29 mouse cellular contexts compared by ENCODE assay signal in genomic region chr4:128315328-128315727, GRCm38 (mm10). TPM values are rescaled to one million over a fixed set of nuclear protein-coding genes. Genes with fewer than 3 reads are reported as not detected.
"Had no signal": no experiment of that assay in that cellular context is flagged by ENCODE, and none has a peak within 500 bp of the region (broad histone marks: within the 10 kb centered on the region; RNA-seq: fewer than 3 reads in every experiment).

No protein-coding gene starts in this region.

- DNase-seq: kidney, adult 18-20 months; kidney, adult 9 months; kidney, postnatal 25 days; layer of hippocampus, adult 9-11 months; liver, postnatal 0 days; right cerebral cortex, adult 18-20 months; right cerebral cortex, postnatal 14 days; right cerebral cortex, postnatal 4 days; thymus, postnatal 36 days had no signal

- H3K4me2 ChIP-seq: limb, embryonic 12.5 days; limb, embryonic 15.5 days; liver, embryonic 11.5 days; midbrain, embryonic 12.5 days; midbrain, embryonic 15.5 days; neural tube, embryonic 12.5 days; neural tube, embryonic 15.5 days had no signal

- H3K27me3 ChIP-seq: limb, embryonic 12.5 days; limb, embryonic 15.5 days; midbrain, embryonic 12.5 days; midbrain, embryonic 15.5 days; neural tube, embryonic 12.5 days; neural tube, embryonic 15.5 days had no signal

- ATAC-seq: intestine, embryonic 16.5 days; liver, postnatal 0 days; midbrain, embryonic 15.5 days had no signal

- H3K4me1 ChIP-seq: limb, embryonic 12.5 days; limb, embryonic 15.5 days; midbrain, embryonic 12.5 days; midbrain, embryonic 15.5 days; neural tube, embryonic 12.5 days; neural tube, embryonic 15.5 days had no signal

- H3K36me3 ChIP-seq: limb, embryonic 12.5 days; limb, embryonic 15.5 days; midbrain, embryonic 12.5 days; midbrain, embryonic 15.5 days; neural tube, embryonic 12.5 days had no signal

- H3K9ac ChIP-seq: limb, embryonic 12.5 days; limb, embryonic 15.5 days; liver, embryonic 14.5 days; liver, postnatal 0 days; midbrain, embryonic 12.5 days; midbrain, embryonic 15.5 days; neural tube, embryonic 12.5 days; neural tube, embryonic 15.5 days had no signal

- H3K4me3 ChIP-seq: layer of hippocampus, adult 2 months; limb, embryonic 12.5 days; limb, embryonic 15.5 days; midbrain, embryonic 12.5 days; midbrain, embryonic 15.5 days; neural tube, embryonic 12.5 days; neural tube, embryonic 15.5 days had no signal

- H3K9me3 ChIP-seq: limb, embryonic 12.5 days; limb, embryonic 15.5 days; midbrain, embryonic 12.5 days; midbrain, embryonic 15.5 days; neural tube, embryonic 12.5 days; neural tube, embryonic 15.5 days had no signal

- H3K27ac ChIP-seq: kidney, postnatal 0 days; layer of hippocampus, adult 2 months; limb, embryonic 12.5 days; limb, embryonic 15.5 days; liver, embryonic 14.5 days; macrophage; midbrain, embryonic 12.5 days; midbrain, embryonic 15.5 days; neural tube, embryonic 12.5 days; neural tube, embryonic 15.5 days; stomach, postnatal 0 days had no signal

RNA-seq across cellular contexts. Expression of gene Hmgb4, which starts 54.6 kb away (rescaled TPM):
- total RNA-seq: layer of hippocampus, adult 2 months; layer of hippocampus, postnatal 25 days; left cerebral cortex, adult 18-20 months; left cerebral cortex, postnatal 36 days; megakaryocyte, adult 5-6 weeks had no signal
- polyA plus RNA-seq: intestine, embryonic 16.5 days; kidney, postnatal 0 days; large intestine, adult 2 months; limb, embryonic 12.5 days; limb, embryonic 15.5 days; liver, embryonic 11.5 days; liver, embryonic 14.5 days; liver, postnatal 0 days; macrophage; midbrain, embryonic 12.5 days; neural tube, embryonic 12.5 days; neural tube, embryonic 15.5 days; stomach, embryonic 14.5 days; stomach, postnatal 0 days; thymus, postnatal 0 days had no signal
